Mouse (Mus musculus) urinary bladder, postnatal 10 days (tissue): ENCODE measurements around the gene Arid1a.

Experiments
- DNase-seq: peaks from one replicate; pipeline ENCODE4 v3.0.0; 2022; ENCODE audit warnings: low spot score

Gene Arid1a

GRCm38 (mm10) chr4:133730122-133730521 lies 26.4 kb downstream of the Arid1a start:
- DNase-seq: no peak

DNA sequence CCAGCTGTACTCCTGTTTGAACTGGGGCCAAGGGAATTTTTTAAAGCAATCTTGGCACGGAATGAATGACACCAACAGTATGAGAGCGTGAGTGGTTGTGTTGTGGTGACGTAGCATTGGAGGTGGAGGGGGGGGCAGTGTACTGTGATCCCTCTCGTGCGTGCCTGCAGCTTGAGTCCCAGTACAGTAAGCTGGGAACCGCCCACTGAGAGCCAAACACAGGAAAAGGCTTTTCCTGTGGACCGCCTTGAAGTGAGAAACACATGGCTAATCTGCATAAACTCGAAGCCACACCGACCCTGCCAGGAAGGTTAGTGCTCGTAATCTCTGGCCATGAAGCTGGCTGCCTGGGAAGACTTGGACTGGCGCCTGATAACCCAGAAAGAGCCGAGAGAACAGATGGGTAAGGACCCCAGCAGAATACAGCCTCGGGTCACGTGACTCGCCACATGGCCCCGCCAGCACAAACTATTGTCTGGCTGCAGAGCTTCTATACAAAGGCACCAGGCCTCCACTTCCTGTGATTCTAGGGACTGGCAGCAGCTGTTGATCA lies 27.0 kb downstream of the Arid1a start:
- DNase-seq: peak; percentile 18

DNA sequence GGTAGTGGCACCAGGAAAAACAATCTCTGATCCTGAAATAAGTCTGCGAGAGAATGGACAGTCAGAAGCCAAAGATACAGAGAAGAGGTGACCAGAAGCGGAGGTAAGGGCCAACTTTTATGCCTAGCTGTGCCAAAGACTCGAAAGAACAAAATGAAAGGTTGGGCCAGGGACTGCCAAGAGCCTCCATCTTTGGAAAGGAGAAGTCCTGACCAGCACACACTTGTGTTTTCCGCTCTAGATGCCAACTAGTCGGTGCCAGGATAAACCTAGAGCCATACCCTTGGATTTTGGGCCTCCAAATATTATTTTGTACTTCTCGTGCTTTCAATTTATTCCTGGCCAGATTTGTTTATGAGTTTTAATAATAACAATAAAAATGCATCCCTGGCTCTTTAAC lies 27.6 kb downstream of the Arid1a start:
- no peak for DNase-seq

DNA sequence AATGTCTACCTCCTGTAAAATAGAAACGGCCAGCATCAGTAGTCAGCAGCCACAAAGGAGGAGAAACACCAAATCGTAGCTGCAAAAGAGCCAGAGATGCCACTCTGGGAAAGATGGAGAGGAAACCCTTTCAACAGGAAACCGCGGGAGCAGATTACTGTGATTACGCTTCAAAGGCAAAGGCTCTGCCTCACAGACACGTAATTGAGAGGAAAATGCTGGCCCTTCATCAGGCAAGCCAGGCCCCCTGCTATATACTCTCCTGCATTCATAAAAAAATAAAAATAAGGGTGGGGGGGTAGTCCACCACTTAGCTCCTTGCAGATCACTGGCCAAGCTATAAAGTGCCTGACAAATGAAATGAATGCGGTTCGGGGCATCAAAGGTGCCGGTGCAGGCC lies 28.3 kb downstream of the Arid1a start:
- DNase-seq: no peak

GRCm38 (mm10) chr4:133725706-133726105 lies 30.9 kb downstream of the Arid1a start:
- DNase-seq: no peak

- no peak for DNase-seq
Measured at GRCm38 (mm10) chr4:133719791-133720190, 36.8 kb downstream of the Arid1a start.

GRCm38 (mm10) chr4:133712755-133713154 lies 43.8 kb downstream of the Arid1a start:
- no peak for DNase-seq

DNA sequence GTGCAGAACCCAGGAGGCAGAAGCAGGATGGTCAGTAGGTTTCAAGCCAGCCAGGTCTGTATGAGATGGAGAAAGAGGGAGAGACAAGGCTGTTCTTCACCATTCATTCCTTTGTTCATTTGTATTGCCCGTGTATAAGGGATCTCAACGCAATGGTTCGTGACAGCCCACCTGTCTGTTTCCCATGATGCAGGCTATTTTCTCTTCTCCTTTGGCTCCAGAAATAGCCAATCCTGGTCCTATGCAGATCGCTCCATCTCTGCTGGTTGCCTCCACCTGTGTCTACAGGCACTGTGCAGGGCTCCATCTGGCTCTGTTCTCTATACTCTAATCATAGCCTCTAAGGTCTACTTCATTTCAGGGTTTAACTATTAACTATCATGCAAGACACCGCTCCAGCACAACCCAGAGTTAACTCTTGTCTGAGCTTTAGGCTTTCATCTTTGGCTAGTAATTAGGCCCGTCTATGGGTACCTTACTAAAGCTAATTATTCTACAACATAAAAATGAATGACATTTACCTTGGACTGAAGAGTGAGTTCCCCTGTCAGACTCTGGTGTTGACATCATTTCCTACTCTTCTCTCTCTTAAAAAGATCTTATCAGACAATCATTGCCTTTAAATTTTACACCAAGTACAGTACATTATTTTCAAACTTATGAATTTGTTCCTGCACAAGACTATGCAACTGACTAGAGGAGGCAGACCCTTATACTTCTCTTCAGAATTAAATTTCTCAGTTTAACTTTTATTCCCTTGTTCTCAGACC lies 45.1 kb downstream of the Arid1a start:
- DNase-seq: no peak

GRCm38 (mm10) chr4:133709395-133709794 lies 47.2 kb downstream of the Arid1a start:
- no peak for DNase-seq

DNA sequence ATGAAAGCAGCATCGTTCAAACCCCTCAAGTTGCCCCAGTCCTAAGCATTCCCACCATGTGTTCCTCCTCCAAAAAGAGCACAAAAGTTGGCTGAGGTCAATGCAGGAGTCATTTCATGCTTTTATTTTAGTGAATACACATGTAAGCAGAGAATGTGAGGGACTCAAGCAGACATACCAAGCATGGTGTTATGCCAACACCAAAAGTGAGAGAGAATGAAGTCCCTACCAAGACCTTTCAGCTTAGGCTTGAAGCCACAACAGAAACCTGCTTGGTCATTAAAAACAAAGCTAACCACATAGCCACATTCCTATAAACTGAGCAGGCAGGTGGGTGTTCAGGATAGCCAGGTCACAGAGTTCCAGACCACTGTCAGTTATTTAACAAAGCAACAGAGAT lies 49.1 kb downstream of the Arid1a start:
- DNase-seq: no peak

- no peak for DNase-seq
Measured at GRCm38 (mm10) chr4:133706956-133707355, 49.6 kb downstream of the Arid1a start.

- no peak for DNase-seq
Measured at GRCm38 (mm10) chr4:133705062-133705461, 51.5 kb downstream of the Arid1a start.

DNA sequence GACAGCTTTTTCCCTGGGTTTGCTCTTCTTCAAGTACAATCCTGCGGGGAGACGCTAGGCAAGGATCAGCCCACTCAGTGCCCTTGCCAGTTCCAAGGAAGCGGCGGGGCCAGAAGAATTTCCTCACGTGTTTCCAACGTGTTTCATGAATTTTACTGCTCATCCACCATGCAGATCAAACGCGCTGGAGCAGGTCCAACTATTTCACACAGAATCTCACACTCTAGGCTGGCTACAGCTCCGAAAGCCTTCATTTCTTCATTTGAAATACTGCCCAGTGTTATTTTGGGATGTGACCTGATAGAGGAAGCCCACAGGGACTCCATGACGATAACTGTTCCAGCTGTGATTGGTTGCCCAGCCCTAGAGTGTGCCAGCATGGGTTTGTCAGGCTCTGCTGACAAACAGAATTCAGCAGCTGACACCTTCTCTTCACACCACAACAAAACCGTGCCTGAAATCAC lies 55.6 kb downstream of the Arid1a start:
- DNase-seq: no peak

- DNase-seq: no peak
Measured at GRCm38 (mm10) chr4:133695363-133695762, 61.2 kb downstream of the Arid1a start.

- DNase-seq: no peak
Measured at GRCm38 (mm10) chr4:133690252-133690651, 66.3 kb downstream of the Arid1a start.

GRCm38 (mm10) chr4:133688417-133689067 lies 68.0 kb downstream of the Arid1a start:
- DNase-seq: no peak

DNA sequence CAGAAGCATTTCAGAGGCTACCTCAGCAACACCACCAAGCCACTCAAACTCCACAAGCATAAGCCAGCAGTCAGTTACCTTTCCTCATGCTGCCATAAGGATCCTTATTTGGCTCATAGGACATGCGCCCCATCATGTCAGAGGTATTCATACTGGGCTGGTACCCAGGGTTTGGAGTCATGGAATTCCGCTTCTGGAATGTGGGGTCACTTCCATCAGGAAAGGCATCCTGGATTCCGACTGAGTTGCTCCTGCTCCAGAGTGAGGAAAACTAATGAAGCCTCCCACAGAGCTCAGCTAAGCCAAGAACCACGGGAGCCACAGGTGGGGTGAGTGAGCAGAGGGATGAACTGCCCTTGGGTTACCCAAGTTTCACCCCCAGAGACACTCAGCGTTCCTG lies 69.4 kb downstream of the Arid1a start:
- no peak for DNase-seq

DNA sequence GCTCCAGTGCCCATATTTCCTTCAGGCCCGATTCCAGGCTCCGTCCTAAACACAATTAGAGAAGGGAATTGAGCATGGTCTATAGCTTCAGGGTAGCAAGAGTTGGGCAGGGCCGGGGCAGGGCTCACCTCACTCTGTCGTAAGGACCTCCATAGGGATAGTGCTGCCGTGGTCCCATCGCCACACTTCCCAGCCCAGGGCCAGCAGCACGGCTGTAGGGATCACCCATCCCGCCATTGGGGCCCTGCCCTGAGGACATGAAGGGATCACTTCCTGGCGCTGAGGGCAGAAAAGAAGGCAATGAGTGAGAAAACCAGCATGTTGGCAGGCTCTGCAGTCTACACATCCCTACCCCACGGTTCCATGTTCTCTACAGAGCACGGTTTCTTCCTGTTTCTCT lies 70.1 kb downstream of the Arid1a start:
- no peak for DNase-seq

GRCm38 (mm10) chr4:133680206-133680786 lies 76.3 kb downstream of the Arid1a start:
- DNase-seq: no peak

GRCm38 (mm10) chr4:133679629-133680028 lies 76.9 kb downstream of the Arid1a start:
- DNase-seq: no peak

- DNase-seq: no peak
Measured at GRCm38 (mm10) chr4:133677266-133677665, 79.3 kb downstream of the Arid1a start.

- DNase-seq: no peak
Measured at GRCm38 (mm10) chr4:133676189-133676588, 80.4 kb downstream of the Arid1a start.

GRCm38 (mm10) chr4:133675594-133676016 lies 81.0 kb downstream of the Arid1a start:
- no peak for DNase-seq
